Comparison of ENCODE assay signal across 14 mouse cellular contexts in genomic region chr9:94620846-94621245, GRCm38 (mm10). TPM values are rescaled to one million over a fixed set of nuclear protein-coding genes. Genes with fewer than 3 reads are reported as not detected.
DNase-seq lines count a peak whose midpoint lies in the region; ATAC-seq and TF ChIP-seq lines count a peak whose summit lies in the region.
"Had no signal": no experiment of that assay in that cellular context is flagged by ENCODE, and none has a peak within 500 bp of the region (broad histone marks: within the 10 kb centered on the region; RNA-seq: fewer than 3 reads in every experiment).

No protein-coding gene starts in this region.

- peak; percentile 17 for DNase-seq in forebrain, postnatal 0 days
- DNase-seq in thymus, postnatal 14 days, result peak; percentile 49
- no peak for DNase-seq in right cerebral cortex, postnatal 14 days
- no peak for DNase-seq in cerebellum, postnatal 4 days (ENCODE audit: low spot score in 2 of 2)
- no peak for DNase-seq in testis, postnatal 14 days (ENCODE audit: low spot score)
- DNase-seq: cerebellum, adult 2 months; heart, adult 11 months; liver, embryonic 13.5 days had no signal

- 73% methylated on average over 10 of the region's 10 CpGs for WGBS in hindbrain, embryonic 13.5 days
- WGBS in hindbrain, embryonic 12.5 days, result 80% methylated on average over 10 of the region's 10 CpGs
- 61% methylated on average over 10 of the region's 10 CpGs for WGBS in forebrain, postnatal 0 days

- H3K9ac ChIP-seq in hindbrain, embryonic 13.5 days, result no peak overlapping the region
- H3K9ac ChIP-seq in hindbrain, embryonic 12.5 days, result no peak overlapping the region
- no peak overlapping the region for H3K9ac ChIP-seq in forebrain, postnatal 0 days
- H3K9ac ChIP-seq: intestine, embryonic 15.5 days; liver, embryonic 13.5 days had no signal

- H3K27ac ChIP-seq in hindbrain, embryonic 13.5 days, result 0 out of 2 replicates have a peak overlapping the region, but pooled peaks have one; percentile 30
- H3K27ac ChIP-seq in hindbrain, embryonic 12.5 days, result no peak overlapping the region
- no peak overlapping the region for H3K27ac ChIP-seq in forebrain, postnatal 0 days (ENCODE audit: low read depth, low read length)
- H3K27ac ChIP-seq: intestine, embryonic 15.5 days; layer of hippocampus, adult 2 months; liver, embryonic 13.5 days; stomach, postnatal 0 days had no signal

- no peak overlapping the region for H3K4me2 ChIP-seq in hindbrain, embryonic 13.5 days
- no peak overlapping the region for H3K4me2 ChIP-seq in hindbrain, embryonic 12.5 days (replicated peaks)
- no peak overlapping the region for H3K4me2 ChIP-seq in forebrain, postnatal 0 days (ENCODE audit: low read depth)
- H3K4me2 ChIP-seq: intestine, embryonic 15.5 days; liver, embryonic 13.5 days had no signal

- no peaks in the 10 kb centered on the region for H3K27me3 ChIP-seq in hindbrain, embryonic 13.5 days
- H3K27me3 ChIP-seq in hindbrain, embryonic 12.5 days, result no peaks in the 10 kb centered on the region
- H3K27me3 ChIP-seq in forebrain, postnatal 0 days (ENCODE audit: insufficient read depth, low read length), result no peaks in the 10 kb centered on the region
- H3K27me3 ChIP-seq: intestine, embryonic 15.5 days; liver, embryonic 13.5 days had no signal

- no peak overlapping the region for H3K4me3 ChIP-seq in hindbrain, embryonic 13.5 days
- H3K4me3 ChIP-seq in hindbrain, embryonic 12.5 days, result no peak overlapping the region
- H3K4me3 ChIP-seq in forebrain, postnatal 0 days (ENCODE audit: low read depth, low read length), result no peak overlapping the region
- H3K4me3 ChIP-seq: intestine, embryonic 15.5 days; layer of hippocampus, adult 2 months; liver, embryonic 13.5 days had no signal

- H3K36me3 ChIP-seq in hindbrain, embryonic 13.5 days, result no peaks in the 10 kb centered on the region
- H3K36me3 ChIP-seq in hindbrain, embryonic 12.5 days, result no peaks in the 10 kb centered on the region
- H3K36me3 ChIP-seq in forebrain, postnatal 0 days (ENCODE audit: insufficient read depth), result no peaks in the 10 kb centered on the region
- H3K36me3 ChIP-seq: intestine, embryonic 15.5 days; liver, embryonic 13.5 days had no signal

- no peak for TF ChIP-seq CTCF in forebrain, postnatal 0 days (IDR thresholded peaks at IDR 0.05; ENCODE audit: low read depth)

- no peaks in the 10 kb centered on the region for H3K4me1 ChIP-seq in hindbrain, embryonic 13.5 days (replicated peaks)
- H3K4me1 ChIP-seq in hindbrain, embryonic 12.5 days, result no peaks in the 10 kb centered on the region
- H3K4me1 ChIP-seq in forebrain, postnatal 0 days (ENCODE audit: insufficient read depth), result no peaks in the 10 kb centered on the region
- H3K4me1 ChIP-seq: intestine, embryonic 15.5 days; liver, embryonic 13.5 days had no signal

- no peaks in the 10 kb centered on the region for H3K9me3 ChIP-seq in hindbrain, embryonic 13.5 days
- no peaks in the 10 kb centered on the region for H3K9me3 ChIP-seq in hindbrain, embryonic 12.5 days (replicated peaks)
- no peaks in the 10 kb centered on the region for H3K9me3 ChIP-seq in forebrain, postnatal 0 days (ENCODE audit: low read length)
- H3K9me3 ChIP-seq: intestine, embryonic 15.5 days; liver, embryonic 13.5 days had no signal

- no peak for ATAC-seq in hindbrain, embryonic 13.5 days (ENCODE audit: low FRiP score)
- no peak for ATAC-seq in hindbrain, embryonic 12.5 days (ENCODE audit: low FRiP score)
- ATAC-seq in CD4-positive, CD25-positive, alpha-beta regulatory T cell, adult 4 months, result peak; percentile 69
- peak; percentile 71; the same call in 1 of the 2 replicates for ATAC-seq in forebrain, postnatal 0 days
- ATAC-seq: intestine, embryonic 15.5 days had no signal

RNA-seq across cellular contexts. Expression of gene Slc9a9, which starts 48.9 kb away (rescaled TPM):
- polyA plus RNA-seq in hindbrain, embryonic 13.5 days (2015; fragmentation: Nextera tagmentation; extraction: Ambion mirVana), result 5.6 and 6.0 TPM in 2 replicates
- polyA plus RNA-seq in hindbrain, embryonic 12.5 days (2016; fragmentation: Nextera tagmentation; extraction: Ambion mirVana), result 4.9 and 6.2 TPM in 2 replicates
- 10 to 100 TPM; 35.6 to 44.2 TPM for polyA plus RNA-seq in CD4-positive, CD25-positive, alpha-beta regulatory T cell, adult 4 months (2017; shearing (Covaris generic))
- 5.3 and 6.7 TPM in 2 replicates for total RNA-seq in forebrain, postnatal 0 days (2014; rRNA removed)
- 3.3 and 4.8 TPM in 2 replicates for polyA plus RNA-seq in forebrain, postnatal 0 days (2015; fragmentation: Nextera tagmentation; extraction: Ambion mirVana)

Comparison
In these comparisons a context has a peak if more than half of its experiments do, and no peak if none do; other contexts are left out.
1. ATAC-seq: peak in CD4-positive, CD25-positive, alpha-beta regulatory T cell, adult 4 months (single experiment) and forebrain, postnatal 0 days (single experiment); none in hindbrain, embryonic 13.5 days (single experiment) and hindbrain, embryonic 12.5 days (single experiment).
2. DNase-seq: peak in forebrain, postnatal 0 days (single experiment) and thymus, postnatal 14 days (single experiment); none in right cerebral cortex, postnatal 14 days (single experiment), cerebellum, postnatal 4 days (0 of 2) and testis, postnatal 14 days (single experiment).